Mouse (Mus musculus): ENCODE data around the gene Tgm2.

GRCm38 (mm10) chr2:158183266-158183665 is 37.0 kb upstream of the Tgm2 start:
- no peak for TF ChIP-seq CTCF (IDR thresholded peaks at IDR 0.05; ENCODE audit: low read depth, low read length)
- TF ChIP-seq TAL1 (conservative IDR thresholded peaks at IDR 0.05; ENCODE audit: low read depth, low read length), result no peak
- no peak for TF ChIP-seq GATA1 (IDR thresholded peaks at IDR 0.05; ENCODE audit: borderline replicate concordance, low read length)
- no peak for TF ChIP-seq POLR2AphosphoS5 (IDR thresholded peaks at IDR 0.05; ENCODE audit: insufficient replicate concordance, low read depth, low read length)

Data from G1E (cell line).